23 mouse cellular contexts compared by ENCODE assay signal in the genomic region with DNA sequence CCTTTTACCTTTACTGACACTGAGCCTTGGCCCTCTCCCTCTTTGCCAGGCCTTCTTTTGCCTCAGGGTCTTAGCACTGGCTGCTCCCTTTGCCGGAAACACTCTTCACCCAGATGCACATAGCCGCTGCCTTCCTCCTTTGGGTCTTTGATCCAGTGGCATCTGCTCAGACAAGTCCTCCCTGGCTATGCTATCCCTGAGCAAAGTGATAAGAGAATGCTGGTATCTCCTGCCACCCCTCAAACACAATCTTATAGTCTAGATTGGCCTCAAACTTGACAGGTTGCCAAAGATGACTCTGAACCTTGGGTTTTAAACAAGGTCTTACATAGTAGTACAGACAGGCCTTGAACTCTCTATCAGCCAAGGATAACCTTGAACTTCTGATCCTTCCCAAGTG. TPM values are rescaled to one million over a fixed set of nuclear protein-coding genes. Genes with fewer than 3 reads are reported as not detected.
"Had no signal": no experiment of that assay in that cellular context is flagged by ENCODE, and none has a peak within 500 bp of the region (broad histone marks: within the 10 kb centered on the region; RNA-seq: fewer than 3 reads in every experiment).

No protein-coding gene starts in this region.

- H3K4me2 ChIP-seq: intestine, embryonic 15.5 days; kidney, embryonic 15.5 days; limb, embryonic 12.5 days; limb, embryonic 15.5 days; lung, embryonic 14.5 days; midbrain, embryonic 12.5 days; neural tube, embryonic 13.5 days had no signal

- H3K4me3 ChIP-seq: intestine, embryonic 15.5 days; kidney, embryonic 15.5 days; limb, embryonic 12.5 days; limb, embryonic 15.5 days; midbrain, embryonic 12.5 days; myocyte; neural tube, embryonic 13.5 days had no signal

- H3K36me3 ChIP-seq: intestine, embryonic 15.5 days; kidney, embryonic 15.5 days; limb, embryonic 12.5 days; limb, embryonic 15.5 days; midbrain, embryonic 12.5 days; neural tube, embryonic 13.5 days had no signal

- H3K9me3 ChIP-seq: intestine, embryonic 15.5 days; kidney, embryonic 15.5 days; limb, embryonic 12.5 days; limb, embryonic 15.5 days; midbrain, embryonic 12.5 days; neural tube, embryonic 13.5 days had no signal

- H3K4me1 ChIP-seq: intestine, embryonic 15.5 days; limb, embryonic 15.5 days had no signal

- H3K27me3 ChIP-seq: intestine, embryonic 15.5 days; kidney, embryonic 15.5 days; limb, embryonic 15.5 days; midbrain, embryonic 12.5 days; neural tube, embryonic 13.5 days had no signal

- ATAC-seq: intestine, embryonic 15.5 days; lung, postnatal 0 days; midbrain, embryonic 16.5 days had no signal

- H3K9ac ChIP-seq: intestine, embryonic 15.5 days; kidney, embryonic 15.5 days; limb, embryonic 12.5 days; limb, embryonic 15.5 days; lung, embryonic 14.5 days; midbrain, embryonic 12.5 days; neural tube, embryonic 13.5 days had no signal

- H3K27ac ChIP-seq: intestine, embryonic 15.5 days; kidney, embryonic 15.5 days; limb, embryonic 12.5 days; limb, embryonic 15.5 days; macrophage; midbrain, embryonic 12.5 days; neural tube, embryonic 13.5 days; stomach, postnatal 0 days had no signal

- DNase-seq: kidney, adult 11 months; kidney, adult 8-10 months; kidney, postnatal 10 days; kidney, postnatal 36 days; left cerebral cortex, postnatal 4 days; lung, embryonic 14.5 days; right cerebral cortex, postnatal 4 days; thymus, adult 2 months; thymus, postnatal 14 days; thymus, postnatal 4 days had no signal

RNA-seq across cellular contexts. Expression of a gene that starts 51.2 kb away (rescaled TPM):
- total RNA-seq: monocyte, adult 5-6 weeks; neutrophil, adult 5-6 weeks had no signal
- polyA plus RNA-seq: macrophage, myocyte had no signal
